Mouse (Mus musculus): ENCODE data around the gene Sec11a.
"Not testable (repeated sequence)": the region's sequence is repeated elsewhere in the genome, so short reads cannot be mapped to it uniquely, and the experiment has no call there.

Gene Sec11a

GRCm38 (mm10) chr7:80956891-80957290 is 9.3 kb upstream of the Sec11a start:
- DNase-seq (ENCODE audit: low spot score in 2 of 2) = no peak

GRCm38 (mm10) chr7:80954251-80954650 is 6.7 kb upstream of the Sec11a start:
- no peak for DNase-seq (ENCODE audit: low spot score in 2 of 2)

GRCm38 (mm10) chr7:80952140-80952539 is 4.6 kb upstream of the Sec11a start:
- DNase-seq (ENCODE audit: low spot score in 2 of 2) = no peak

GRCm38 (mm10) chr7:80951461-80951860 is 3.9 kb upstream of the Sec11a start:
- DNase-seq (ENCODE audit: low spot score in 2 of 2) = no peak

- no peak for DNase-seq (ENCODE audit: low spot score in 2 of 2)
These were observed 7.8 kb downstream of the Sec11a start for GRCm38 (mm10) chr7:80939808-80940207.

- DNase-seq (ENCODE audit: low spot score in 2 of 2) = not testable (repeated sequence)
These were observed 10.3 kb downstream of the Sec11a start for GRCm38 (mm10) chr7:80937304-80937666.

- not testable (repeated sequence) for DNase-seq (ENCODE audit: low spot score in 2 of 2)
These were observed 10.8 kb downstream of the Sec11a start for GRCm38 (mm10) chr7:80936617-80937303.

- DNase-seq (ENCODE audit: low spot score in 2 of 2) = no peak
These were observed 11.7 kb downstream of the Sec11a start for GRCm38 (mm10) chr7:80935834-80936233.

- no peak for DNase-seq (ENCODE audit: low spot score in 2 of 2)
These were observed 14.8 kb downstream of the Sec11a start for GRCm38 (mm10) chr7:80932777-80933176.

- no peak for DNase-seq (ENCODE audit: low spot score in 2 of 2)
These were observed 15.9 kb downstream of the Sec11a start for GRCm38 (mm10) chr7:80931618-80932207.

GRCm38 (mm10) chr7:80923165-80923564 is 24.4 kb downstream of the Sec11a start:
- DNase-seq (ENCODE audit: low spot score in 2 of 2) = no peak

GRCm38 (mm10) chr7:80919647-80920008 is 28.0 kb downstream of the Sec11a start:
- no peak for DNase-seq (ENCODE audit: low spot score in 2 of 2)

GRCm38 (mm10) chr7:80918982-80919646 is 28.5 kb downstream of the Sec11a start:
- no peak for DNase-seq (ENCODE audit: low spot score in 2 of 2)

- DNase-seq (ENCODE audit: low spot score in 2 of 2) = no peak
These were observed 29.6 kb downstream of the Sec11a start for GRCm38 (mm10) chr7:80917916-80918465.

GRCm38 (mm10) chr7:80912496-80912895 is 35.1 kb downstream of the Sec11a start:
- no peak for DNase-seq (ENCODE audit: low spot score in 2 of 2)

- DNase-seq (ENCODE audit: low spot score in 2 of 2) = no peak
These were observed 36.5 kb downstream of the Sec11a start for GRCm38 (mm10) chr7:80911053-80911452.

GRCm38 (mm10) chr7:80904921-80905515 is 42.6 kb downstream of the Sec11a start, which contains the start of gene Nmb:
TSS of gene Nmb (minus strand) at chr7:80905076.
- DNase-seq (ENCODE audit: low spot score in 2 of 2) = peak; percentile 49 to 63

- no peak for DNase-seq (ENCODE audit: low spot score in 2 of 2)
These were observed 43.8 kb downstream of the Sec11a start for GRCm38 (mm10) chr7:80903625-80904422.

- DNase-seq (ENCODE audit: low spot score in 2 of 2) = no peak
These were observed 45.9 kb downstream of the Sec11a start for GRCm38 (mm10) chr7:80901541-80902274.

GRCm38 (mm10) chr7:80900944-80901501 is 46.6 kb downstream of the Sec11a start, which contains the start of gene Wdr73:
TSS of gene Wdr73 (minus strand) at chr7:80901269.
- peak; percentile 85 to 89 for DNase-seq (ENCODE audit: low spot score in 2 of 2)

Data from urinary bladder, postnatal 36 days (tissue).